Mouse (Mus musculus) CH12.LX (cell line): ENCODE data around the gene Gm17655. TPM values are rescaled to one million over a fixed set of nuclear protein-coding genes. Genes with fewer than 3 reads are reported as not detected.

Experiments
- DNase-seq: peaks from one replicate; pipeline ENCODE4 v3.0.0-alpha.2; 2013; ENCODE audit errors: extremely low read depth
- H3K27ac ChIP-seq: 2 replicates; pipeline ENCODE4 v1.5.1; 2012; ENCODE audit warnings: low read depth, mild to moderate bottlenecking, control low read depth, moderate library complexity; ENCODE audit not compliant: insufficient read depth
- H3K27me3 ChIP-seq: replicated peaks from 2 replicates; pipeline ENCODE3; 2012; ENCODE audit warnings: inconsistent platforms
- H3K36me3 ChIP-seq, 2 experiments: replicated peaks in 1 of 2; 2 replicates each; pipeline versions ENCODE3 to v1.6.1; 2012; ENCODE audit warnings: inconsistent platforms in 1 of 2, low read length in 1 of 2, mild to moderate bottlenecking in 1 of 2, mixed read lengths in 1 of 2, moderate library complexity in 1 of 2; ENCODE audit not compliant: control insufficient read depth in 1 of 2, insufficient read depth in 1 of 2
- H3K4me1 ChIP-seq, 2 experiments: 2 replicates each; pipeline ENCODE4 v1.6.1; 2012; ENCODE audit warnings: inconsistent platforms in 1 of 2, moderate library complexity in 1 of 2; ENCODE audit not compliant: insufficient read depth in 2 of 2, control insufficient read depth in 1 of 2
- H3K4me2 ChIP-seq: 2 replicates; pipeline ENCODE4 v1.6.1; 2012; ENCODE audit warnings: low read depth, mild to moderate bottlenecking, control low read depth; ENCODE audit not compliant: poor library complexity, insufficient read depth, severe bottlenecking
- H3K4me3 ChIP-seq, 3 experiments: fragments of 150-350 bp in 1 of 3; sonication (generic) in 1 of 3; replicated peaks in 1 of 3; 2 replicates each; pipeline versions ENCODE3 to v1.5.1; 2011 to 2012; ENCODE audit warnings: low read depth in 2 of 3, low read length in 2 of 3, mild to moderate bottlenecking in 2 of 3, moderate library complexity in 2 of 3, control low read depth in 1 of 3, improper control_type of control experiment in 1 of 3, inconsistent platforms in 1 of 3, mixed read lengths in 1 of 3; ENCODE audit not compliant: poor library complexity in 1 of 3
- H3K79me2 ChIP-seq: replicated peaks from 2 replicates; pipeline ENCODE4 v1.6.1; 2012; ENCODE audit warnings: mild to moderate bottlenecking, moderate library complexity; ENCODE audit not compliant: control insufficient read depth, poor library complexity, insufficient read depth, severe bottlenecking; ENCODE audit errors: extremely low read depth
- H3K9ac ChIP-seq: 2 replicates; pipeline ENCODE4 v1.6.1; 2012; ENCODE audit warnings: low read depth, mild to moderate bottlenecking, control low read depth, moderate library complexity; ENCODE audit not compliant: insufficient read depth
- H3K9me3 ChIP-seq: replicated peaks from 2 replicates; pipeline ENCODE3; 2012; ENCODE audit warnings: low read length, inconsistent platforms, mixed read lengths
- CHD1 ChIP-seq: IDR thresholded peaks from 2 replicates; pipeline ENCODE4 v1.6.1; 2012; ENCODE audit warnings: low read depth, low read length, improper control_type of control experiment, inconsistent platforms
- CHD2 ChIP-seq: IDR thresholded peaks from 2 replicates; pipeline ENCODE4 v1.6.1; 2011; ENCODE audit warnings: low read length, improper control_type of control experiment
- CTCF ChIP-seq, 2 experiments: IDR thresholded peaks in 1 of 2; conservative IDR thresholded peaks in 1 of 2; 2 replicates each; pipeline ENCODE4 v1.5.1; 2011 to 2012; ENCODE audit warnings: low read depth in 2 of 2, low read length in 2 of 2, improper control_type of control experiment in 1 of 2, inconsistent platforms in 1 of 2, mild to moderate bottlenecking in 1 of 2, moderate library complexity in 1 of 2
- E2F4 ChIP-seq: IDR thresholded peaks from 2 replicates; pipeline ENCODE4 v1.6.1; 2011; ENCODE audit warnings: low read depth, low read length, improper control_type of control experiment; ENCODE audit not compliant: insufficient replicate concordance
- ELF1 ChIP-seq: IDR thresholded peaks from 2 replicates; pipeline ENCODE4 v1.6.1; 2014; ENCODE audit warnings: low read depth, mild to moderate bottlenecking, inconsistent platforms, low read length, improper control_type of control experiment
- EP300 ChIP-seq: IDR thresholded peaks from 2 replicates; pipeline ENCODE4 v1.6.1; 2011; ENCODE audit warnings: low read length, improper control_type of control experiment
- ETS1 ChIP-seq: conservative IDR thresholded peaks from 2 replicates; pipeline ENCODE4 v1.6.1; 2012; ENCODE audit warnings: low read depth, mild to moderate bottlenecking, inconsistent platforms, low read length, improper control_type of control experiment, moderate library complexity
- GABPA ChIP-seq: IDR thresholded peaks from 2 replicates; pipeline ENCODE4 v1.6.1; 2012; ENCODE audit warnings: low read depth, low read length, improper control_type of control experiment, inconsistent platforms; ENCODE audit not compliant: insufficient replicate concordance
- IRF4 ChIP-seq: IDR thresholded peaks from 2 replicates; pipeline ENCODE4 v1.6.1; 2014; ENCODE audit warnings: low read depth, mild to moderate bottlenecking, inconsistent platforms, low read length, improper control_type of control experiment
- JUN ChIP-seq: IDR thresholded peaks from 2 replicates; pipeline ENCODE4 v1.6.1; 2011; ENCODE audit warnings: low read depth, mild to moderate bottlenecking, low read length, improper control_type of control experiment, moderate library complexity; ENCODE audit not compliant: insufficient read depth
- JUND ChIP-seq: conservative IDR thresholded peaks from 2 replicates; pipeline ENCODE4 v1.6.1; 2011; ENCODE audit warnings: low read depth, low read length, improper control_type of control experiment
- KAT2A ChIP-seq: IDR thresholded peaks from 2 replicates; pipeline ENCODE4 v1.6.1; 2012; ENCODE audit warnings: low read length, improper control_type of control experiment, inconsistent platforms; ENCODE audit not compliant: insufficient replicate concordance
- MAZ ChIP-seq: IDR thresholded peaks from 2 replicates; pipeline ENCODE4 v1.6.1; 2012; ENCODE audit warnings: low read depth, mild to moderate bottlenecking, inconsistent platforms, low read length, improper control_type of control experiment, moderate library complexity
- MEF2A ChIP-seq: IDR thresholded peaks from 2 replicates; pipeline ENCODE4 v1.6.1; 2014; ENCODE audit warnings: low read depth, mild to moderate bottlenecking, inconsistent platforms, low read length, improper control_type of control experiment, borderline replicate concordance
- MXI1 ChIP-seq: IDR thresholded peaks from 2 replicates; pipeline ENCODE4 v1.6.1; 2011; ENCODE audit warnings: mild to moderate bottlenecking, low read depth, low read length, improper control_type of control experiment
- MYC ChIP-seq: IDR thresholded peaks from 2 replicates; pipeline ENCODE4 v1.6.1; 2011; ENCODE audit warnings: low read depth, mild to moderate bottlenecking, improper control_type of control experiment, low read length
- NELFE ChIP-seq: IDR thresholded peaks from 2 replicates; pipeline ENCODE4 v1.6.1; 2011; ENCODE audit warnings: low read depth, low read length, improper control_type of control experiment
- NRF1 ChIP-seq: IDR thresholded peaks from 2 replicates; pipeline ENCODE4 v1.6.1; 2014; ENCODE audit warnings: low read depth, mild to moderate bottlenecking, inconsistent platforms, low read length, improper control_type of control experiment, moderate library complexity
- PAX5 ChIP-seq: IDR thresholded peaks from 2 replicates; pipeline ENCODE4 v1.6.1; 2012; ENCODE audit warnings: low read length, inconsistent platforms, mixed read lengths
- POLR2A ChIP-seq: IDR thresholded peaks from 2 replicates; pipeline ENCODE4 v1.6.1; 2011; ENCODE audit warnings: low read depth, mild to moderate bottlenecking, improper control_type of control experiment, low read length
- POLR2AphosphoS2 ChIP-seq: IDR thresholded peaks from 2 replicates; pipeline ENCODE4 v1.6.1; 2011; ENCODE audit warnings: low read depth, low read length, improper control_type of control experiment
- RAD21 ChIP-seq: IDR thresholded peaks from 2 replicates; pipeline ENCODE4 v1.6.1; 2011; ENCODE audit warnings: low read depth, mild to moderate bottlenecking, low read length, improper control_type of control experiment, moderate library complexity
- RCOR1 ChIP-seq: conservative IDR thresholded peaks from 2 replicates; pipeline ENCODE4 v1.6.1; 2012; ENCODE audit warnings: low read depth, mild to moderate bottlenecking, inconsistent platforms, low read length, improper control_type of control experiment
- SMC3 ChIP-seq: IDR thresholded peaks from 2 replicates; pipeline ENCODE4 v1.6.1; 2011; ENCODE audit warnings: low read depth, low read length, improper control_type of control experiment
- TBP ChIP-seq: conservative IDR thresholded peaks from 2 replicates; pipeline ENCODE4 v1.6.1; 2011; ENCODE audit warnings: low read depth, low read length, improper control_type of control experiment
- TCF12 ChIP-seq: IDR thresholded peaks from 2 replicates; pipeline ENCODE4 v1.6.1; 2014; ENCODE audit warnings: low read depth, mild to moderate bottlenecking, inconsistent platforms, low read length, improper control_type of control experiment
- UBTF ChIP-seq: IDR thresholded peaks from 2 replicates; pipeline ENCODE4 v1.6.1; 2012; ENCODE audit warnings: low read depth, mild to moderate bottlenecking, inconsistent platforms, low read length, improper control_type of control experiment, moderate library complexity
- USF1 ChIP-seq: IDR thresholded peaks from 2 replicates; pipeline ENCODE4 v1.6.1; 2014; ENCODE audit warnings: low read depth, mild to moderate bottlenecking, inconsistent platforms, low read length, improper control_type of control experiment
- ZC3H11A ChIP-seq: IDR thresholded peaks from 2 replicates; pipeline ENCODE4 v1.6.1; 2012; ENCODE audit warnings: low read depth, mild to moderate bottlenecking, inconsistent platforms, low read length, improper control_type of control experiment
- ZKSCAN1 ChIP-seq: IDR thresholded peaks from 2 replicates; pipeline ENCODE4 v1.6.1; 2012; ENCODE audit warnings: low read depth, inconsistent platforms, low read length, improper control_type of control experiment, borderline replicate concordance
- ZMIZ1 ChIP-seq: IDR thresholded peaks from 2 replicates; pipeline ENCODE4 v1.6.1; 2012; ENCODE audit warnings: low read depth, mild to moderate bottlenecking, inconsistent platforms, low read length, improper control_type of control experiment
- dilution Hi-C: fragments of 300-500 bp; cut with MboI; formaldehyde crosslinking; loops from 2 replicates; pipeline ENCODE4 v1.14.3; 2020; ENCODE audit warnings: low sequenced_read_pairs; ENCODE audit not compliant: extremely low pct_unique_long_range_greater_than_20kb, extremely low pct_ligation_motif_present
- in situ Hi-C: fragments of 300-500 bp; cut with MboI; formaldehyde crosslinking; loops from 3 replicates; pipeline ENCODE4 v1.14.3; 2019; ENCODE audit warnings: low sequenced_read_pairs, low pct_ligation_motif_present, low pct_unique_long_range_greater_than_20kb, mixed read lengths
- polyA plus RNA-seq: library from polyadenylated mRNA; unstranded; fragments of >175 nt; gene quantifications from 2 replicates; pipeline ENCODE4 v1.2.1, GENCODE M21; 2012; ENCODE audit warnings: low read depth; ENCODE audit not compliant: insufficient read length
- total RNA-seq, 2 experiments: library from RNA; depleted of rRNA; stranded (reverse); fragments of 300-350 nt in 1 of 2; fragments of >200 nt in 1 of 2; gene quantifications; 2 replicates each; pipeline ENCODE4 v1.2.3; 2012 to 2014

The Gm17655 gene
- total and polyA plus RNA-seq, 3 experiments: 2.3 to 4.7 (median 2.6) TPM

GRCm38 (mm10) chr5:110082961-110083360 is 10.6 kb upstream of the Gm17655 start:
- no peak overlapping the region for H3K27ac ChIP-seq
- no peak for TF ChIP-seq NELFE
- no peak for TF ChIP-seq MXI1
- TF ChIP-seq KAT2A: no peak
- TF ChIP-seq, all 38 proteins: peak for 0
- Histone ChIP-seq H3K36me3 (peaks cover 14 to 33% of the 10 kb centered on the region in 2 experiments), H3K9ac (no peak overlapping the region), H3K4me2 (no peak overlapping the region), H3K4me3 (no peak overlapping the region), H3K9me3 (peaks cover 14% of the 10 kb centered on the region), H3K4me1 (no peaks in the 10 kb centered on the region), H3K27me3 (no peaks in the 10 kb centered on the region), H3K79me2 (no peaks in the 10 kb centered on the region)
- in situ Hi-C loops: no loop called here
- dilution Hi-C loops: no loop called here
- DNase-seq: no peak

GRCm38 (mm10) chr5:110057637-110058408 is 14.5 kb downstream of the Gm17655 start:
- dilution Hi-C loops: no loop called here
- Histone ChIP-seq H3K9me3 (peaks cover 2% of the 10 kb centered on the region), H3K4me2 (peak overlapping the region; percentile 42), H3K4me1 (peaks cover 0 to 3% of the 10 kb centered on the region in 2 experiments; a peak in 1 of 4 replicates), H3K36me3 (peaks cover 0 to 3% of the 10 kb centered on the region in 2 experiments), H3K4me3 (peak overlapping the region; percentile 71 to 94 (median 86)), H3K27me3 (no peaks in the 10 kb centered on the region), H3K27ac (peak overlapping the region; percentile 63; the same call in 1 of the 2 replicates), H3K79me2 (no peaks in the 10 kb centered on the region), H3K9ac (peak overlapping the region; percentile 63)
- peak; percentile 84 for DNase-seq
- in situ Hi-C loops: no loop called here
- TF ChIP-seq RCOR1: no peak
- no peak for TF ChIP-seq CHD2
- TF ChIP-seq E2F4: no peak
- no peak for TF ChIP-seq MYC
- no peak for TF ChIP-seq KAT2A
- TF ChIP-seq MEF2A: no peak
- no peak for TF ChIP-seq JUND
- TF ChIP-seq PAX5: no peak
- TF ChIP-seq SMC3: no peak
- TF ChIP-seq EP300: no peak
- no peak for TF ChIP-seq IRF4
- TF ChIP-seq CHD1: no peak
- no peak for TF ChIP-seq JUN
- peak; percentile 69 for TF ChIP-seq NELFE
- no peak for TF ChIP-seq CTCF (conservative IDR thresholded peaks at IDR 0.05 in 1 of 2, IDR thresholded peaks at IDR 0.05 in 1 of 2; ENCODE audit: low read depth in 2 of 2, low read length in 2 of 2)
- no peak for TF ChIP-seq ETS1
- TF ChIP-seq POLR2AphosphoS2: no peak
- no peak for TF ChIP-seq ZMIZ1
- TF ChIP-seq MAZ: no peak
- no peak for TF ChIP-seq USF1
- peak; percentile 54; the same call in 1 of the 2 replicates for TF ChIP-seq TCF12
- peak; percentile 87 for TF ChIP-seq POLR2A
- no peak for TF ChIP-seq UBTF
- TF ChIP-seq RAD21: no peak
- TF ChIP-seq GABPA: no peak
- TF ChIP-seq MXI1: no peak
- peak; percentile 80 for TF ChIP-seq ELF1
- TF ChIP-seq ZC3H11A: no peak
- peak; percentile 80 for TF ChIP-seq TBP
- peak; percentile 51; the same call in 1 of the 2 replicates for TF ChIP-seq NRF1
- no peak for TF ChIP-seq ZKSCAN1
